Mouse (Mus musculus) bone marrow macrophage, adult 2 months (primary cell): Measurements from ENCODE around the gene Phf6.

ENCODE experiments used
- CTCF ChIP-seq: IDR thresholded peaks from 2 replicates; pipeline ENCODE4 v1.5.1; 2012; ENCODE audit warnings: low read depth, mild to moderate bottlenecking, low read length, moderate library complexity
- POLR2A ChIP-seq: IDR thresholded peaks from 2 replicates; pipeline ENCODE4 v1.6.1; 2012; ENCODE audit warnings: mild to moderate bottlenecking, low read depth, low read length, borderline replicate concordance

DNA sequence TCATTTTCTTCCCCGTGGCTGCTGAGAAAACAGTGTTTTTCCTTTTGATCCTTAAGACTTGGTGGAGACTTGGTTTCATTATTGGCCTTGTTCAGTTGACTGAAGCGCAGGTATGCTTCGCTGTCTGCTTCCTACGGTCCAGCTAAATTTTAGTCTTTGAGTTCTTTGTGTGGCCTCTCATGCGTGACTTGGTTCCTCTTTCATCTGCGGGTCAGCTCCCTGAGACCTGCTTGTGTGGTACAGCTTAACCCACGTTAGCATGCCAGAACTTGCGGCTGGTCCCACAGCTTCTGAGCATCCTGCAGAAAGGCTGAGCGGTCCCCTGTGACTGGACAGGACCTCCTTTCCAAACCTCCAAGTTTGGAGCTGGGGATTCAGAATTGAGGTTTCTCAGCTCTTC, 14.7 kb downstream of the Phf6 start:
- TF ChIP-seq POLR2A, result no peak
- no peak for TF ChIP-seq CTCF
